11 mouse cellular contexts compared by ENCODE assay signal in the genomic region with DNA sequence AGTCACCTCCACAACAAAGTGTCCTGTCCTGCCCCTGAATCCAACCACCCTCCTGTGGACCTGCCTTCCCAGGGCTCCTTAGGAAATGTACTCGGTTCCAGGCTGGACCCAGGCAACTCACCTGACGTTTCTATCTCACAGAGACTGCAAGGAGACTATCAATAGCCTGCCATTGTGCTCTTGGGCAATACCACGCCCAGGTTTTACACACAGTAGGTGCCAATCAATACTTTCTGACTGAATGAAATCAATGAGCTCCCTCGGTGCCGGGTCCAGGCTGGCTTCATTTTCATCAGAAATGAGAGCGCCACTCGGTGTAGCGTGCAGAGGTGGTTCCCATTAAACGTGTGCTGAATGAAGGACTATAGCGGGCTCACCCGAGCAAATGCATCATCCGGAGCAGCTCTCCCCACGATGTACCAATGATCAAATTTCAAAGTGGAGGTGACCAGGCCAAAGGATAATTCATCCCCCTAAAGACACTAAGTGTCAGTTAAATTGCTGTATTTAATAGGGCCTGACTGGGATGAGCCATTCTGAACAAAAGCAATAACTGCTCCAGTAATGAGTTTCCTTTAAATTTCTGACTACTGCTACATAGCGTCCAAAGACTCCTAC. TPM values are rescaled to one million over a fixed set of nuclear protein-coding genes. Genes with fewer than 3 reads are reported as not detected.
DNase-seq lines count a peak whose midpoint lies in the region; ATAC-seq and TF ChIP-seq lines count a peak whose summit lies in the region.
"Had no signal": no experiment of that assay in that cellular context is flagged by ENCODE, and none has a peak within 500 bp of the region (broad histone marks: within the 10 kb centered on the region; RNA-seq: fewer than 3 reads in every experiment).

No protein-coding gene starts in this region.

- no peak for DNase-seq in embryonic facial prominence, embryonic 10.5 days (ENCODE audit: low spot score)
- DNase-seq in liver, adult 2 months (ENCODE audit: extremely low read depth, low read depth, low spot score), result peak; percentile 66
- no peak for DNase-seq in left cerebral cortex, adult 18-20 months (ENCODE audit: low spot score in 2 of 2)
- DNase-seq: right cerebral cortex, adult 18-20 months had no signal

- no peak overlapping the region for H3K4me3 ChIP-seq in embryonic facial prominence, embryonic 13.5 days
- H3K4me3 ChIP-seq in embryonic facial prominence, embryonic 10.5 days, result no peak overlapping the region
- H3K4me3 ChIP-seq in liver, adult 2 months (ENCODE audit: insufficient read depth, low read depth, low read length), result no peak overlapping the region
- no peak overlapping the region for H3K4me3 ChIP-seq in liver, embryonic 12.5 days
- no peak overlapping the region for H3K4me3 ChIP-seq in hindbrain, embryonic 16.5 days (ENCODE audit: low read length)
- no peak overlapping the region for H3K4me3 ChIP-seq in neural tube, embryonic 15.5 days (replicated peaks)
- H3K4me3 ChIP-seq: myocyte had no signal

- no peak overlapping the region for H3K4me2 ChIP-seq in embryonic facial prominence, embryonic 13.5 days
- H3K4me2 ChIP-seq in liver, embryonic 12.5 days, result no peak overlapping the region
- no peak overlapping the region for H3K4me2 ChIP-seq in hindbrain, embryonic 16.5 days (ENCODE audit: low read length)
- 0 out of 2 replicates have a peak overlapping the region, but pooled peaks have one; percentile 2 for H3K4me2 ChIP-seq in neural tube, embryonic 15.5 days
- H3K4me2 ChIP-seq: lung, embryonic 14.5 days had no signal

- 62% methylated on average over 14 of the region's 14 CpGs for WGBS in embryonic facial prominence, embryonic 13.5 days
- 72% methylated on average over 14 of the region's 14 CpGs for WGBS in embryonic facial prominence, embryonic 10.5 days
- WGBS in liver, adult 2 months, result 41% methylated on average over 14 of the region's 14 CpGs
- WGBS in liver, embryonic 12.5 days (ENCODE audit: insufficient replicate concordance), result 75% methylated on average over 14 of the region's 14 CpGs
- WGBS in hindbrain, embryonic 16.5 days, result 43% methylated on average over 14 of the region's 14 CpGs
- WGBS in neural tube, embryonic 15.5 days, result 20% methylated on average over 14 of the region's 14 CpGs

- TF ChIP-seq POLR2A in liver, adult 2 months (IDR thresholded peaks at IDR 0.05; ENCODE audit: extremely low read depth, insufficient read depth, low read length), result no peak

- H3K9ac ChIP-seq in embryonic facial prominence, embryonic 13.5 days, result 0 out of 2 replicates have a peak overlapping the region, but pooled peaks have one; percentile 16
- no peak overlapping the region for H3K9ac ChIP-seq in liver, adult 2 months (ENCODE audit: low read depth, low read length)
- no peak overlapping the region for H3K9ac ChIP-seq in liver, embryonic 12.5 days
- no peak overlapping the region for H3K9ac ChIP-seq in hindbrain, embryonic 16.5 days (ENCODE audit: low read depth, low read length)
- no peak overlapping the region for H3K9ac ChIP-seq in neural tube, embryonic 15.5 days (replicated peaks)
- H3K9ac ChIP-seq: lung, embryonic 14.5 days had no signal

- no peak overlapping the region for H3K27ac ChIP-seq in embryonic facial prominence, embryonic 13.5 days
- no peak overlapping the region for H3K27ac ChIP-seq in embryonic facial prominence, embryonic 10.5 days (replicated peaks)
- H3K27ac ChIP-seq in liver, adult 2 months (replicated peaks; ENCODE audit: insufficient read depth, low read depth, low read length), result no peak overlapping the region
- no peak overlapping the region for H3K27ac ChIP-seq in liver, embryonic 12.5 days
- H3K27ac ChIP-seq in hindbrain, embryonic 16.5 days (ENCODE audit: low read depth, low read length), result no peak overlapping the region
- H3K27ac ChIP-seq in neural tube, embryonic 15.5 days (replicated peaks), result peak overlapping the region; percentile 30

- H3K79me2 ChIP-seq in liver, adult 2 months (ENCODE audit: control insufficient read depth, insufficient read depth, low read length), result peaks cover 8% of the 10 kb centered on the region; the same call in 1 of the 2 replicates

- no peaks in the 10 kb centered on the region for H3K9me3 ChIP-seq in embryonic facial prominence, embryonic 13.5 days
- H3K9me3 ChIP-seq in embryonic facial prominence, embryonic 10.5 days, result no peaks in the 10 kb centered on the region
- no peaks in the 10 kb centered on the region for H3K9me3 ChIP-seq in liver, embryonic 12.5 days (replicated peaks)
- no peaks in the 10 kb centered on the region for H3K9me3 ChIP-seq in hindbrain, embryonic 16.5 days (ENCODE audit: control insufficient read depth, low read length)
- H3K9me3 ChIP-seq in neural tube, embryonic 15.5 days (replicated peaks), result no peaks in the 10 kb centered on the region

- H3K4me1 ChIP-seq in embryonic facial prominence, embryonic 13.5 days, result peaks cover 47% of the 10 kb centered on the region
- H3K4me1 ChIP-seq in embryonic facial prominence, embryonic 10.5 days, result peaks cover 50% of the 10 kb centered on the region
- peaks cover 6% of the 10 kb centered on the region; the same call in 1 of the 2 replicates for H3K4me1 ChIP-seq in liver, adult 2 months (ENCODE audit: control insufficient read depth, insufficient read depth, low read length)
- H3K4me1 ChIP-seq in liver, embryonic 12.5 days, result peaks cover 11% of the 10 kb centered on the region; the same call in 1 of the 2 replicates
- peaks cover 12% of the 10 kb centered on the region for H3K4me1 ChIP-seq in hindbrain, embryonic 16.5 days (ENCODE audit: control insufficient read depth, insufficient read depth, low read depth, low read length)
- H3K4me1 ChIP-seq in neural tube, embryonic 15.5 days, result peaks cover 38% of the 10 kb centered on the region

- no peak for TF ChIP-seq CTCF in liver, adult 2 months (IDR thresholded peaks at IDR 0.05; ENCODE audit: low read depth, low read length)

- ATAC-seq in embryonic facial prominence, embryonic 13.5 days (ENCODE audit: insufficient number of reproducible peaks, insufficient read depth, low FRiP score, low TSS enrichment, low read depth), result no peak
- ATAC-seq in liver, embryonic 12.5 days, result no peak
- ATAC-seq in hindbrain, embryonic 16.5 days, result peak; percentile 52; the same call in 1 of the 2 replicates
- 0 out of 2 replicates have a peak, but pooled peaks have one; percentile 22 for ATAC-seq in neural tube, embryonic 15.5 days (ENCODE audit: low FRiP score)
- no peak for ATAC-seq in cerebellum, adult (ENCODE audit: insufficient number of reproducible peaks, low FRiP score, low TSS enrichment)

- H3K36me3 ChIP-seq in embryonic facial prominence, embryonic 13.5 days, result no peaks in the 10 kb centered on the region
- peaks cover 7% of the 10 kb centered on the region; the same call in 1 of the 2 replicates for H3K36me3 ChIP-seq in embryonic facial prominence, embryonic 10.5 days (replicated peaks)
- no peaks in the 10 kb centered on the region for H3K36me3 ChIP-seq in liver, adult 2 months (ENCODE audit: control insufficient read depth, insufficient read depth, low read length)
- H3K36me3 ChIP-seq in liver, embryonic 12.5 days, result no peaks in the 10 kb centered on the region
- H3K36me3 ChIP-seq in hindbrain, embryonic 16.5 days (ENCODE audit: control insufficient read depth, insufficient read depth, low read length), result no peaks in the 10 kb centered on the region
- H3K36me3 ChIP-seq in neural tube, embryonic 15.5 days, result no peaks in the 10 kb centered on the region

- H3K27me3 ChIP-seq in embryonic facial prominence, embryonic 13.5 days, result no peaks in the 10 kb centered on the region
- no peaks in the 10 kb centered on the region for H3K27me3 ChIP-seq in embryonic facial prominence, embryonic 10.5 days (replicated peaks; ENCODE audit: low read depth, poor library complexity, severe bottlenecking)
- H3K27me3 ChIP-seq in liver, adult 2 months (ENCODE audit: control insufficient read depth, insufficient read depth, low read length), result no peaks in the 10 kb centered on the region
- no peaks in the 10 kb centered on the region for H3K27me3 ChIP-seq in liver, embryonic 12.5 days (replicated peaks)
- no peaks in the 10 kb centered on the region for H3K27me3 ChIP-seq in hindbrain, embryonic 16.5 days (replicated peaks; ENCODE audit: control insufficient read depth, insufficient read depth, low read length)
- no peaks in the 10 kb centered on the region for H3K27me3 ChIP-seq in neural tube, embryonic 15.5 days (replicated peaks)

RNA-seq across cellular contexts. Expression of gene Ldlrad3, which starts 43.4 kb away (rescaled TPM):
- polyA plus RNA-seq in embryonic facial prominence, embryonic 13.5 days (2015; fragmentation: Nextera tagmentation; extraction: Ambion mirVana), result 52.4 and 53.3 TPM in 2 replicates
- 56.0 and 56.5 TPM in 2 replicates for polyA plus RNA-seq in embryonic facial prominence, embryonic 10.5 days (2016; fragmentation: Nextera tagmentation; extraction: Ambion mirVana)
- 4.5 and 7.6 TPM in 2 replicates for total RNA-seq in liver, adult 2 months (2014; rRNA removed)
- polyA plus RNA-seq in liver, adult 2 months (2012; rRNA removed), result 2.8 and 3.8 TPM in 2 replicates
- polyA plus RNA-seq in liver, embryonic 12.5 days (2016; fragmentation: Nextera tagmentation; extraction: Ambion mirVana), result 7.6 and 8.2 TPM in 2 replicates
- polyA plus RNA-seq in hindbrain, embryonic 16.5 days (2015; fragmentation: Nextera tagmentation; extraction: Ambion mirVana), result 24.6 and 30.3 TPM in 2 replicates
- 30.7 and 32.6 TPM in 2 replicates for polyA plus RNA-seq in neural tube, embryonic 15.5 days (2015; fragmentation: Nextera tagmentation; extraction: Ambion mirVana)
- 1 to 10 TPM; 7.8 to 8.8 TPM for total RNA-seq in left cerebral cortex, adult 18-20 months (2021)

Comparison
In these comparisons a context has a peak if more than half of its experiments do, and no peak if none do; other contexts are left out.
1. ATAC-seq: peak in hindbrain, embryonic 16.5 days (single experiment) and neural tube, embryonic 15.5 days (single experiment); none in embryonic facial prominence, embryonic 13.5 days (single experiment), liver, embryonic 12.5 days (single experiment) and cerebellum, adult (single experiment).